ENCODE assay signal across 13 mouse cellular contexts in genomic region chr14:61836231-61836630, GRCm38 (mm10).
A peak's percentile ranks its signal among the peaks of the same experiment; 100 is the strongest.
DNase-seq lines count a peak whose midpoint lies in the region; ATAC-seq lines count a peak whose summit lies in the region.
"Had no signal": no experiment of that assay in that cellular context is flagged by ENCODE, and none has a peak within 500 bp of the region (broad histone marks: within the 10 kb centered on the region; RNA-seq: fewer than 3 reads in every experiment).

No protein-coding gene starts in this region.

- H3K4me1 ChIP-seq in limb, embryonic 11.5 days (ENCODE audit: control insufficient read depth, insufficient read depth, low read length) = peaks cover 14% of the 10 kb centered on the region; the same call in 1 of the 2 replicates
- no peaks in the 10 kb centered on the region for H3K4me1 ChIP-seq in midbrain, embryonic 16.5 days (ENCODE audit: control insufficient read depth, insufficient read depth, low read length)
- H3K4me1 ChIP-seq: midbrain, embryonic 12.5 days had no signal

- no peaks in the 10 kb centered on the region for H3K36me3 ChIP-seq in limb, embryonic 11.5 days (ENCODE audit: control insufficient read depth, insufficient read depth, low read length)
- no peaks in the 10 kb centered on the region for H3K36me3 ChIP-seq in midbrain, embryonic 16.5 days (ENCODE audit: control insufficient read depth, insufficient read depth, low read length)
- H3K36me3 ChIP-seq: G1E; intestine, embryonic 15.5 days; liver, embryonic 12.5 days; midbrain, embryonic 12.5 days had no signal

- no peak overlapping the region for H3K4me2 ChIP-seq in limb, embryonic 11.5 days (ENCODE audit: low read depth, severe bottlenecking)
- no peak overlapping the region for H3K4me2 ChIP-seq in midbrain, embryonic 16.5 days (ENCODE audit: low read length)
- H3K4me2 ChIP-seq: forebrain, embryonic 13.5 days; intestine, embryonic 15.5 days; liver, embryonic 12.5 days; midbrain, embryonic 12.5 days had no signal

- no peaks in the 10 kb centered on the region for H3K27me3 ChIP-seq in limb, embryonic 11.5 days (ENCODE audit: control insufficient read depth, insufficient read depth, low read length)
- no peaks in the 10 kb centered on the region for H3K27me3 ChIP-seq in midbrain, embryonic 16.5 days (ENCODE audit: control insufficient read depth, insufficient read depth, low read depth, low read length)
- H3K27me3 ChIP-seq: forebrain, embryonic 13.5 days; intestine, embryonic 15.5 days; liver, embryonic 12.5 days; midbrain, embryonic 12.5 days had no signal

- H3K9me3 ChIP-seq in limb, embryonic 11.5 days (ENCODE audit: control insufficient read depth, low read length) = no peaks in the 10 kb centered on the region
- H3K9me3 ChIP-seq in midbrain, embryonic 16.5 days (replicated peaks; ENCODE audit: control insufficient read depth, low read length, poor library complexity, severe bottlenecking) = no peaks in the 10 kb centered on the region
- H3K9me3 ChIP-seq: forebrain, embryonic 13.5 days; G1E; intestine, embryonic 15.5 days; liver, embryonic 12.5 days; midbrain, embryonic 12.5 days had no signal

- 41% methylated on average over 6 of the region's 6 CpGs for WGBS in limb, embryonic 11.5 days
- WGBS in midbrain, embryonic 16.5 days = 80% methylated on average over 6 of the region's 6 CpGs

- H3K9ac ChIP-seq in limb, embryonic 11.5 days (ENCODE audit: low read length) = no peak overlapping the region
- no peak overlapping the region for H3K9ac ChIP-seq in midbrain, embryonic 16.5 days (ENCODE audit: low read depth, low read length)
- H3K9ac ChIP-seq: forebrain, embryonic 13.5 days; intestine, embryonic 15.5 days; liver, embryonic 12.5 days; midbrain, embryonic 12.5 days had no signal

- peak; percentile 65; the same call in 1 of the 2 replicates for ATAC-seq in limb, embryonic 11.5 days (ENCODE audit: insufficient number of reproducible peaks, low FRiP score, low TSS enrichment, low read depth)
- no peak for ATAC-seq in midbrain, embryonic 16.5 days
- ATAC-seq: intestine, embryonic 15.5 days; liver, embryonic 12.5 days had no signal

- H3K4me3 ChIP-seq in limb, embryonic 11.5 days (ENCODE audit: low read depth, low read length) = no peak overlapping the region
- no peak overlapping the region for H3K4me3 ChIP-seq in midbrain, embryonic 16.5 days (ENCODE audit: low read depth, low read length)
- H3K4me3 ChIP-seq: forebrain, embryonic 13.5 days; intestine, embryonic 15.5 days; liver, embryonic 12.5 days; midbrain, embryonic 12.5 days had no signal

- H3K27ac ChIP-seq in limb, embryonic 11.5 days (replicated peaks; ENCODE audit: low read depth, low read length) = no peak overlapping the region; the same call in 1 of the 2 replicates
- no peak overlapping the region for H3K27ac ChIP-seq in midbrain, embryonic 16.5 days (ENCODE audit: low read length)
- H3K27ac ChIP-seq: intestine, embryonic 15.5 days; liver, embryonic 12.5 days; midbrain, embryonic 12.5 days had no signal

- DNase-seq in lung, postnatal 36 days = peak; percentile 18
- no peak for DNase-seq in lung, postnatal 10 days
- DNase-seq in embryo, embryonic 11 days = peak; percentile 53
- peak; percentile 65 for DNase-seq in limb, embryonic 11.5 days (ENCODE audit: low spot score)
- DNase-seq in thymus, postnatal 14 days = peak; percentile 18
- DNase-seq in urinary bladder, adult 2 months (ENCODE audit: low spot score) = no peak
- DNase-seq: gastrocnemius, postnatal 25 days had no signal

Comparison
In these comparisons a context has a peak if more than half of its experiments do, and no peak if none do; other contexts are left out.
1. DNase-seq: peak in lung, postnatal 36 days (single experiment), embryo, embryonic 11 days (single experiment), limb, embryonic 11.5 days (single experiment) and thymus, postnatal 14 days (single experiment); none in lung, postnatal 10 days (single experiment) and urinary bladder, adult 2 months (single experiment).